Mouse (Mus musculus): ENCODE measurements around the gene Neu1. TPM values are rescaled to one million over a fixed set of nuclear protein-coding genes. Genes with fewer than 3 reads are reported as not detected.
"Not testable (repeated sequence)": the region's sequence is repeated elsewhere in the genome, so short reads cannot be mapped to it uniquely, and the experiment has no call there.

Neu1 gene
- polyA plus RNA-seq, 1 experiment from 2014 or later, result 17.9 TPM

DNA sequence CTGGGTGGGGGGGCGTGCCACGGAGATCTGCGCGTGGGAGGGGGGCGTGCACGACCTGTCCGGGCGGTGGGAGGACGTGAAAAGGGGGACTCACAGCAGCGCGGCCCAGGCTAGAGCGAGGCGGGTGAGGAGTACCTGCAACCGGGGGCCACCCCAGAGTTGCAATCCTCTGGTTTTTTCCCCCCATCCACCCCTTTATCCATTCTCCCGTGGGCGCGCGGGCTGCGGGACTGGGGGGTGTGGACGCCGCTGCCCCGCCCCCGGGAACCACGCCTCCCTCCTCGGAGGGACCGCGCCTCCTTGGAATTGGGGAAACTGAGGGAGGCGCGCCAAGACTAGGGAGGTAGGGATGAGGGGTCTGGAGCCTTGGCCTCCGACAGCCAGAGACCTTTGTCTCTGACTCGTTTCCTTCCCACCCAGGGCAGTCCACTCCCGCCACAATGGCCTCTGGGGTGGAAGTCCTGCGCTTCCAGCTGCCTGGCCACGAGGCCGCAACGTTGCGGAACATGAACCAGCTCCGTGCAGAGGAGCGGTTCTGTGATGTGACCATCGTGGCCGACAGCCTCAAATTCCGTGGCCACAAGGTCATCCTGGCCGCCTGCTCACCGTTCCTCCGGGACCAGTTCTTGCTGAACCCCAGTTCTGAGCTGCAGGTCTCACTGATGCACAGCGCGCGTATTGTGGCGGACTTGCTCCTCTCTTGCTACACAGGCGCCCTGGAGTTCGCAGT is 36.1 kb upstream of the Neu1 start:
- Histone ChIP-seq H3K9ac (peak overlapping the region; percentile 82), H3K4me2 (peak overlapping the region; percentile 78), H3K4me1 (peaks cover 19% of the 10 kb centered on the region), H3K4me3 (peak overlapping the region; percentile 81), H3K9me3 (no peaks in the 10 kb centered on the region), H3K27ac (peak overlapping the region; percentile 91), H3K36me3 (peaks cover 8% of the 10 kb centered on the region; the same call in 1 of the 2 replicates), H3K27me3 (no peaks in the 10 kb centered on the region)
- 6% methylated on average over 49 of the region's 51 CpGs for WGBS
- ATAC-seq (ENCODE audit: borderline replicate concordance, extremely low read depth, low FRiP score, low TSS enrichment), result peak; percentile 13

DNA sequence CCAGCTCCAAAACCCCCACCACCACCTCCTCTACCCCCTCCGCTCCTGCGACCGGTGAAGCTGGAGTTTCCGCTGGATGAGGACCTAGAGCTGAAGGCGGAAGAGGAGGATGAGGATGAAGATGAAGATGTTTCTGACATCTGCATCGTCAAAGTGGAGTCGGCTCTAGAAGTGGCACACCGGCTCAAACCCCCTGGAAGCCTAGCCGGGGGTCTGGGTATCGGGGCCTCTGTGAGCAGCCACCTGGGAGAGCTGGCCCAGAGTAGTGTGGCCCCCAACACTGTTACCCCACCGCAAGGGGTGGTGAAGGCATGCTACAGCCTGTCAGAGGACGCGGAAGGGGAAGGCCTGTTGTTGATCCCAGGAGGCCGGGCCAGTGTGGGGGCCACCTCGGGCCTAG is 35.3 kb upstream of the Neu1 start:
- Histone ChIP-seq H3K27ac (peak overlapping the region; percentile 91), H3K4me3 (peak overlapping the region; percentile 81), H3K4me1 (peaks cover 26% of the 10 kb centered on the region), H3K4me2 (peak overlapping the region; percentile 78), H3K9ac (peak overlapping the region; percentile 82; the same call in 1 of the 2 replicates), H3K27me3 (no peaks in the 10 kb centered on the region), H3K9me3 (no peaks in the 10 kb centered on the region), H3K36me3 (peaks cover 8% of the 10 kb centered on the region; the same call in 1 of the 2 replicates)
- no peak for ATAC-seq (ENCODE audit: borderline replicate concordance, extremely low read depth, low FRiP score, low TSS enrichment)
- WGBS, result 90% methylated on average over 15 of the region's 15 CpGs

DNA sequence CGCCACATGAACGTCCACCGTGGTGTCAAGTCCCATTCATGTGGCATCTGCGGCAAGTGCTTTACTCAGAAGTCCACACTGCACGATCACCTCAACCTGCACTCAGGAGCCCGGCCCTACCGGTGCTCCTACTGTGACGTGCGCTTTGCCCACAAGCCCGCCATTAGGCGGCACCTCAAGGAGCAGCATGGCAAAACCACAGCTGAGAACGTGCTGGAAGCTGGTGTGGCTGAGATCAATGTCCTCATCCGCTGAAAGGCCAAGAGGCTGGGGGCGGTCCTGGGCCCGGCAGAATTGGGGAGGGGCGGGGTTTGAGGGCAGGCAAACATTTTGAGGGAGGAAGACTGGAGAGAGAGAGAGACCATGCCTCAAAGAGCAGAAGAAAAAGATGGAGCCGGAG is 34.7 kb upstream of the Neu1 start:
- H3K27me3 ChIP-seq, result no peaks in the 10 kb centered on the region
- no peak overlapping the region for H3K4me3 ChIP-seq
- peaks cover 26% of the 10 kb centered on the region for H3K4me1 ChIP-seq
- 82% methylated on average over 17 of the region's 17 CpGs for WGBS
- peaks cover 11% of the 10 kb centered on the region for H3K36me3 ChIP-seq
- no peak overlapping the region for H3K4me2 ChIP-seq
- H3K9me3 ChIP-seq, result no peaks in the 10 kb centered on the region
- H3K27ac ChIP-seq, result no peak overlapping the region
- no peak for ATAC-seq (ENCODE audit: borderline replicate concordance, extremely low read depth, low FRiP score, low TSS enrichment)
- H3K9ac ChIP-seq, result no peak overlapping the region

DNA sequence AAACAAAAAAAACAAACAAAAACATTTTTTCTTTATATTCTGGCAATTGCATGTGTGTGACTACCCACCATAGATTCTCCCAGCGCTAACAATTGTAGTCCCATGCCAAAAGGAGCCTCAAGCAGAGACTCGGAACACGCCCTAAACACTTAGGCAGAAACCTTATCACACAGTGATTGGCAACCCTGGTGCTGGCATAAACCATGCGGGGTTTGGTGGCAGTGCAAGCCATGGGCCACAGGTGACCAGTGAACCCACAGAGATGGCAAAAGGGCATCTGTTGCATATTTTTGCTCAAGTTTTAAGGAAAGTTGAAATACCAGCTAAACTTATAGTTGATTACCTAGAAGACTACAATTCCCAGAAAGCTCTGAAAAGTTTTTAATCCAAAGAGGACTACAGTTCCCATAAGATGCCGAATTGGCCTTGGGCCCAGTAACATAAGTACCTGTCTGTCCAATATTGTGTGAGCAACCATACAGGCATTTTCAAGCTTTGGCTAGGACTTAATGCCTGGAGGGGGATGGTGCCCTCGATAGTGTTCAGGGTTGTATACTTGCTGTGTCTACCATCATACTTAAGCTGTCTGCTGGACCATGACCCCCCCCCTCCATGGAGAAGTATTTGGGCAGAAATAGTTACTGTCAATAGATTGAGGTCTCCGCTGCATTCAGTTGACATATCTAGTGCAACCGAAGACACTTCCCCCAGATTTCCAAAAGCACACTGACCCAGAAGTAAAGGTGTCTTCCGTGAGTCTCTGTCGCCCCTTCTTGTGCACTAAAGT is 33.5 kb upstream of the Neu1 start:
- H3K36me3 ChIP-seq, result peaks cover 18% of the 10 kb centered on the region
- H3K4me3 ChIP-seq, result peak overlapping the region; percentile 94
- peak overlapping the region; percentile 73 for H3K4me2 ChIP-seq
- H3K27ac ChIP-seq, result peak overlapping the region; percentile 99
- H3K9me3 ChIP-seq, result no peaks in the 10 kb centered on the region
- H3K27me3 ChIP-seq, result no peaks in the 10 kb centered on the region
- peaks cover 26% of the 10 kb centered on the region for H3K4me1 ChIP-seq
- H3K9ac ChIP-seq, result peak overlapping the region; percentile 83
- 11% methylated on average over 10 of the region's 10 CpGs for WGBS
- no peak for ATAC-seq (ENCODE audit: borderline replicate concordance, extremely low read depth, low FRiP score, low TSS enrichment)

DNA sequence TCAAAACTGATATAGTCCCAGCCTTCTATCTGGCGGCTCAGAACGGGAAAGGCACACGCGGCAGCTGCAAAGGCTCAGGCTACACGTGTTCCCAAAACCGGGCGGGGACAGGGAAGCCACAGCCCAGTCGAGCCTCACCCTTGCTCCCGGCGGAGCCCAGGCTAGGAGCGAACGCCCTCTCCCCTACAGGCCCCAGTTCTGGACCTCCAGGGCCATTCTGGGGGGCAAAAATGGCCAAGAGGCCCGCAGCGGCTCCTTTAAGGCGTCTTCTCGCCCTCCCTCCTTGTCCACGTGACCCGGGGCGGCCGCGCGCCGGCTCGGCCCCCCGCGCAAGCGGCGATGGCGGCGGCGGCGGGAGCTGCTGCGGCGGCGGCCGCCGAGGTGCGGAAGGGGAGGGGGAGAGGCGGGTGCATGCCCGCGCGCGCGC is 32.9 kb upstream of the Neu1 start, which contains the start of the genes C2 and Ehmt2:
C2 (minus strand) TSS at position 106 of the 427 bp plus-strand sequence.
Ehmt2 (plus strand) TSS at position 310 of the 427 bp plus-strand sequence.
- Histone ChIP-seq H3K4me3 (peak within 1 kb of the TSS; percentile 94), H3K4me1 (peaks cover 26% of the 10 kb centered on the region), H3K9ac (peak within 1 kb of the TSS; percentile 83), H3K27me3 (no peaks in the 10 kb centered on the region), H3K27ac (peak within 1 kb of the TSS; percentile 99), H3K36me3 (peaks cover 24% of the 10 kb centered on the region), H3K9me3 (no peaks in the 10 kb centered on the region), H3K4me2 (peak within 1 kb of the TSS; percentile 73)
- WGBS, result under 1% methylated on average over 30 of the region's 44 CpGs
- peak; percentile 63 for ATAC-seq (ENCODE audit: borderline replicate concordance, extremely low read depth, low FRiP score, low TSS enrichment)

DNA sequence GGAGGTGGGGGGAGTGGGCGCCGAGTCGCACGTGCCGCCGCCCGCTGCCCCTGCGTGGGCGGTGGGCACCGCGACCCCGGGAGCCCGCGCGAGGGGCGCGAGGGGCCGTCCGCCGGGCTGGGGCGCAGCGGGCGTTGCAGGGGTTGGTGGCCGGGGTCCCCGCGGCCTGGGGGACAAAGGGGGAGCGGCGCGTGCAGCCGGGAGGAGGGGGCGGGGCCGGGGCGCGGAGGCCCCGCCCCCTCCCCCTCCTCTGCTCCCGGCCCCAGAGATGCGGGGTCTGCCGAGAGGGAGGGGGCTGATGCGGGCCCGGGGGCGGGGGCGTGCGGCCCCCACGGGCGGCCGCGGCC is 32.4 kb upstream of the Neu1 start:
- Histone ChIP-seq H3K27me3 (no peaks in the 10 kb centered on the region), H3K9me3 (no peaks in the 10 kb centered on the region), H3K27ac (peak overlapping the region; percentile 99), H3K4me3 (peak overlapping the region; percentile 94), H3K36me3 (peaks cover 29% of the 10 kb centered on the region), H3K9ac (peak overlapping the region; percentile 83), H3K4me1 (peaks cover 26% of the 10 kb centered on the region), H3K4me2 (peak overlapping the region; percentile 73)
- WGBS, result 0% methylated on average over 20 of the region's 47 CpGs
- ATAC-seq (ENCODE audit: borderline replicate concordance, extremely low read depth, low FRiP score, low TSS enrichment), result 0 out of 2 replicates have a peak, but pooled peaks have one; percentile 1

DNA sequence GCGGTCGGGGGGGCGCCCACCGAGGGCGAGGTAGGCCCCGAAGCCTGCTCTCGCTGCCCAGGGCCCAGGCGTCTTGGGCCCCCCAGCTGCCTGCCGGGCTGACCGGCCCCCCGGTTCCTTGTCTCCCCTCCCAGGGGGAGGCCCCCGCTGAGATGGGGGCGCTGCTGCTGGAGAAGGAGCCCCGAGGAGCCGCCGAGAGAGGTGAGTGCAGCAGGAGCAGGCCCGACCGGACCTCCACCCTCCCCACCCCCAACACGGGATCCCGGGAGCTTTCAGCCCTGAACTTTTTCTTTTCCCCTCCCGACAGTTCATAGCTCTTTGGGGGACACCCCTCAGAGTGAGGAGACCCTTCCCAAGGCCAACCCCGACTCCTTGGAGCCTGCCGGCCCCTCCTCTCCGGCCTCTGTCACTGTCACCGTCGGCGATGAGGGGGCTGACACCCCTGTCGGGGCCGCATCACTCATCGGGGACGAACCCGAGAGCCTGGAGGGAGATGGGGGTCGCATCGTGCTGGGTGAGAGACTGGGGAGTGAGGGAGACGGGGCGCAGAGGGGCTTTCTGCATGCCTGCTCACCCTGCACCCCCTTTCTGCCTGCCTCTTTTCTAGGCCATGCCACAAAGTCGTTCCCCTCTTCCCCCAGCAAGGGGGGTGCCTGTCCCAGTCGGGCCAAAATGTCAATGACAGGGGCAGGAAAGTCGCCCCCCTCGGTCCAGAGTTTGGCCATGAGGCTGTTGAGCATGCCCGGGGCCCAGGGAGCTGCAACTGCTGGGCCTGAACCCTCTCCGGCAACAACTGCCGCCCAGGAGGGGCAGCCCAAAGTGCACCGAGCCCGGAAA is 31.8 kb upstream of the Neu1 start:
- peak; percentile 8; the same call in 1 of the 2 replicates for ATAC-seq (ENCODE audit: borderline replicate concordance, extremely low read depth, low FRiP score, low TSS enrichment)
- H3K9me3 ChIP-seq, result no peaks in the 10 kb centered on the region
- H3K27me3 ChIP-seq, result no peaks in the 10 kb centered on the region
- peaks cover 33% of the 10 kb centered on the region for H3K36me3 ChIP-seq
- peaks cover 26% of the 10 kb centered on the region for H3K4me1 ChIP-seq
- peak overlapping the region; percentile 99 for H3K27ac ChIP-seq
- under 1% methylated on average over 32 of the region's 45 CpGs for WGBS
- H3K4me2 ChIP-seq, result peak overlapping the region; percentile 73
- H3K9ac ChIP-seq, result peak overlapping the region; percentile 83
- H3K4me3 ChIP-seq, result peak overlapping the region; percentile 94

DNA sequence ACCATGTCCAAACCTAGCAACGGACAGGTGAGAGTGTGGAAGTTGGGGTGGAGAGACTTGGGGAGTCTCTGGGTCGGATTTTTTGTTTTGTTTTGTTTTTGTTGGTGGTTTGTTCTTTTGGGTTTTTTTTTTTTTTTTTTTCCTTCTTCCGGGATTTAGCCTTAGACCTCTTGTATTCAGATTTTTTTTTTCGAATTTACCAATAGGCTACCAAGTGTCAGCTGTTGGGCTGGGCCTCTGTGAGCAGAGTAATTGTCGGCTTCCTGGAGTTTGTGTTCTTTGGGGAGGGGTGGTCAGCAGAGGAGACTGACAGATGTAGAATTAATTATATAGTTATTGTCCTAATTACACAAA is 31.2 kb upstream of the Neu1 start:
- Histone ChIP-seq H3K9ac (peak overlapping the region; percentile 83), H3K36me3 (peaks cover 39% of the 10 kb centered on the region)
- ATAC-seq (ENCODE audit: borderline replicate concordance, extremely low read depth, low FRiP score, low TSS enrichment), result no peak

DNA sequence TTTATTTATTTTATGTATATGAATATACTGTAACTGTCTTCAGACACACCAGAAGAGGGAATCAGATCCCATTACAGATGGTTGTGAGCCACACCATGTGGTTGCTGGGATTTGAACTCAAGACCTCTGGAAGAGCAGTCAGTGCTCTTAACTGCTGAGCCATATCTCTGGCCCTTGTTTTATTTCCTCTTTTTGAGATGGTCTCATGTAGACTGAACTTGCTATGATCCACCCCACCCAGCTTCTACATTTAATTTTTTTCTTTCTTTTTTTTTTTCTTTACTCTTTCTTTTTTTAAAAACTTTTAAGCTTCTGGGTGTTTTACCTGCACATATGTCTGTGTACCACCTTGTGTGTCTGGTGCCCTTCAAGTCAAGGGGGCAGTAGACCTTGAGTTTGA is 30.2 kb upstream of the Neu1 start:
- Histone ChIP-seq H3K4me1 (peaks cover 18% of the 10 kb centered on the region), H3K36me3 (peaks cover 46% of the 10 kb centered on the region)
- ATAC-seq (ENCODE audit: borderline replicate concordance, extremely low read depth, low FRiP score, low TSS enrichment); H3K9me3 ChIP-seq; H3K27me3 ChIP-seq; H3K27ac ChIP-seq; H3K4me3 ChIP-seq; H3K9ac ChIP-seq; H3K4me2 ChIP-seq: not testable (repeated sequence)

More for the DNA sequence above, 31.2 kb upstream of the Neu1 start:
- Histone ChIP-seq H3K4me3 (peak overlapping the region; percentile 94), H3K4me1 (peaks cover 26% of the 10 kb centered on the region), H3K27ac (peak overlapping the region; percentile 99), H3K27me3 (no peaks in the 10 kb centered on the region), H3K9me3 (no peaks in the 10 kb centered on the region), H3K4me2 (peak overlapping the region; percentile 73)
- WGBS, result under 1% methylated on average over 5 of the region's 5 CpGs

DNA sequence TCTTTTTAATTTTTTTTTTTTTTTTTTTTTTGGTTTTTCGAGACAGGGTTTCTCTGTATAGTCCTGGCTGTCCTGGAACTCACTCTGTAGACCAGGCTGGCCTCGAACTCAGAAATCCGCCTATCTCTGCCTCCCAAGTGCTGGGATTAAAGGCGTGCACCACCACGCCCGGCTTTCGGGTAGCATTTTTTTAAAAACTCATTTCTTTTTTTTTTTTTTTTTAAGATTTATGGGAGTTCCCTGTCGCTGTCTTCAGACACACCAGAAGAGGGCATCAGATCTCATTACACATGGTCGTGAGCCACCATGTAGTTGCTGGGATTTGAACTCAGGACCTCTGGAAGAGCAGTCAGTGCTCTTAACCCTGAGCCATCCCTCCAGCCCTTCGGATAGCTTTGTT is 29.1 kb upstream of the Neu1 start:
- H3K4me2 ChIP-seq; H3K9me3 ChIP-seq; H3K9ac ChIP-seq; H3K27me3 ChIP-seq; H3K27ac ChIP-seq; H3K4me3 ChIP-seq; ATAC-seq (ENCODE audit: borderline replicate concordance, extremely low read depth, low FRiP score, low TSS enrichment): not testable (repeated sequence)
- peaks cover 52% of the 10 kb centered on the region for H3K36me3 ChIP-seq
- peaks cover 11% of the 10 kb centered on the region for H3K4me1 ChIP-seq
- WGBS, result 79% methylated on average over 10 of the region's 10 CpGs

DNA sequence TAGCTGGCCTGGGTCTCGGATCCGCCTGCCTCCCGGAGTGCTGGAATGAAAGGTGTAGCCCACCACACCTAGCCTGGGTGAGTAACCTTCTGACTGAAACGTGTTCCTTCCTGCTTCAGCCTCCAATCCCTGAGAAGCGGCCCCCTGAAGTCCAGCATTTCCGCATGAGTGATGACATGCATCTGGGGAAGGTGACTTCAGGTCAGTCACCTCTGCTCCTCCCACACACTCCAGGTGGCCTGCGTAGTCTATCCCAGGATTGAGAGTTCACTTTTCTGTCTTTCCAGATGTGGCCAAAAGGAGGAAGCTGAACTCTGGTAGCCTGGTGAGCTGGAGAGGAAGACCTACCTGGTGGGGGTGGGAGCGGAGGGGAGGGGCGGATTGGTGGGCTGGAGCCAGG is 28.2 kb upstream of the Neu1 start:
- peaks cover 8% of the 10 kb centered on the region; the same call in 1 of the 2 replicates for H3K4me1 ChIP-seq
- no peak overlapping the region for H3K4me2 ChIP-seq
- H3K9ac ChIP-seq, result no peak overlapping the region
- no peaks in the 10 kb centered on the region for H3K27me3 ChIP-seq
- ATAC-seq (ENCODE audit: borderline replicate concordance, extremely low read depth, low FRiP score, low TSS enrichment), result no peak
- no peak overlapping the region for H3K27ac ChIP-seq
- WGBS, result 91% methylated on average over 9 of the region's 9 CpGs
- no peaks in the 10 kb centered on the region for H3K9me3 ChIP-seq
- H3K4me3 ChIP-seq, result no peak overlapping the region
- peaks cover 61% of the 10 kb centered on the region for H3K36me3 ChIP-seq

Data from lung, embryonic 15.5 days (tissue).